Mouse (Mus musculus): Measurements from ENCODE around the gene Rps15a.

The Rps15a gene

DNA sequence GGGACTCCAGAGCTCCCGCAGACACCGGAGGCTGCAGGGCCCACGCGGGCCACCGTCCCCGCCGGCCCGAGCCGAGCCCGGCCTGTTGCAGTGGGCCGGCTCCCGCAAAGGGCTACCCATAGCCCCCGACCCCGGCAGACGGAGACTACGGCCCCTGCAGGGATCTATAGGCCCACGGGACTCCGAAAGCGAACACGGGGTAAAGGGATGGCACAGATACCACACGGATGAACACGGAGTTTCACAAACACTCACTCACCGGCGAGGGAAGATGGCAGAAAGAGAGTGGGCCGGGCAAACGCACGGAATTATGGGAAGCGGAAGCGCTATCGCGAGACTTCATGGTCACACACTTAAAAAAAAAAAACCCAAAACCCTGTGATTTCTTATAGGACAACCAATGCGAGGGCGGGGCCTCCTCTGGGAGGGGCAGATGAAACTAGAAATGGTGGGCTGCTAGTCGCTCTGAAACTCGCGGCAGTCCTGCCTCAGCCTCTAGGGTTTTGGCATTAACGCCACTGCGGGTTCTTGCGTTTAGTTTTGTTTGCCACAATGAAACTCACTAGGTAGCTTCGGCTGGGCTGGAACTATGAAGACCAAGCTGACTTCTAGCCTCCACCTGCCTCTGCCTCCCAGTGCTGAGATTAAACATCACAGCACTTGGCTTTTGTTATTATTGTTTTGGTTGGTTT is at the start of gene Rps15a:
Gene Rps15a, minus strand, starts transcription at position 312 of the 692 bp plus-strand sequence.
- in situ Hi-C loops (cut with MboI; ENCODE audit: unreplicated experiment in 2 of 2), result loop anchor here (10.0 to 25.0 kb wide), 3 partner anchors 1371 to 1604 kb away; partner anchors contain the start of genes Nucb2 (in 1 of the 2) and Umod (in 1 of the 2)

DNA sequence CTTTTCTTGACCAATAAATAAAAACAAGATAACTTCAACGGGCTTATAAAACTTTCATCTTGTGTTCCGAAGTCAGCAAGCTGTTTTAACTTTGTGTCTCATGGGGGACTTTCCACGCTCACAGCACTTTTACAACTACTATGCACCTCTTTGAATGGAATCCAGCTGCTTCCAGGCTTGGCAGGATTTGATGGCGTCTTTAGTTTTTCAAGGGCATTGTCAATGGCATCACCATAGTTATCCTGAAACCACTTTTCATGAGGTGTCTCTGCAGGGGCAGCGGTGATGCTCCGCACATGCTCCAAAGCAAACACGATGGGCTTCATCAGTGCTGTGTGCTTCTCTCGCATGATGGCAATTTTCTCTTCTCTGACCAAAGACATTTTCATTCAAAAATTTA is 47.0 kb upstream of the Rps15a start:
- in situ Hi-C loops (cut with MboI; ENCODE audit: unreplicated experiment in 2 of 2), result no loop called here

DNA sequence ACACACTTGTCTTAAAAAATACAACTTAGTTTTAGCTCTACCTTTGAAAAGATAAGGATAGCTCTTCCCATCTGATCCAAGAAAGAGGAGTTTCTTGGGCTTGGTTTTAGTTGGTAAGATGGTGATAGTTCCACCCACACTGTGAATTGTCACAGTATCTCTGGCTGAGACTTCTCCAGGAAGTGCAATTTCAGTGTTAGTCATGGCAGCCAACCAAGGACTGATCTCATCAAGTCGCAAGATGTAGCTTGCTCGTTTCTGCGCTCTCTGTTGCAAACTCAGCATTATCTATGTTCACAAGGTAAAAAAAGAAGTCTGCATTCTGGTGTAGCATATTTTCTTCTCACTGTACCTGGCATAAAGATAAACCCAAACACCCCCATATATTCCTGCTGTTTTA is 44.1 kb upstream of the Rps15a start:
- in situ Hi-C loops (cut with MboI; ENCODE audit: unreplicated experiment in 2 of 2), result no loop called here

DNA sequence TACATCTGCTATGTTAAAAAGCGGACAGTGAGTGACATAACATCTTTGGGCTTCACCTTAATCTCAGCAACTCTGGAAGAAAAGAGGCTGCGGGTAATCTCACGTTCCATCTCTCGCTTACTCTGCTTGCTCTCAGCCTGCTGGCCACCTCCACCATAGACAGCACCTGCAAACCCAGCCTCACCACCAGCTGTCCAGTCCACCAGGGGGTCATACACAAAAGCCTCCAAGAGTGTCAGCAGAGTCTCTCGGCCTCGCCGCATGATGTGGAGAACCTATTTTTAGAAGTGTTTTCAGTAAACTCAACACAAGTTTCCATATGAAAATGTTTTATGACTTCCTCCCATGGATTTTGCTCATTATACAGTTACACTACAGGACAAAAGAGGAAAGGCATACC is 40.5 kb upstream of the Rps15a start:
- in situ Hi-C loops (cut with MboI; ENCODE audit: unreplicated experiment in 2 of 2), result loop anchor here in 1 of 2 experiments (10.0 kb wide), 1 partner anchor 138 kb away; no protein-coding TSS in a partner anchor

DNA sequence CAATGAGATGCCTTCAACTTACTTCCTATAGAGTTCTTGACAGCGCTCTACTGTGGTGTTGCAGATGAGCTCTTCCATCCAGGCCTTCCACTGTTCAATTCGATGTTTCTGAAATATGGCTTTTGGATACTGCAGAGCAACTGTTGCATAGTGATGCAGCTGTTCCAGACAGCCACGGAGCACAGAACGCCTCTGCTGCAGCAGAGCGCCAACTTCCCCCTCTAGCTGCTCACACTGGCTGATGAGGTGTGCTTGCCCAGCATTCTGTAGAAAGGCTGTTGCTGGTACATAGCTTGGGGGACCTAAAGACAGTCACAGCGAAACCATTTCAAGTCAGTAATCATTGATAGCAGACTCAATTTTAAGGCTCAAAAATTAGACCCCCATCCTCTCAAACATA is 38.2 kb upstream of the Rps15a start:
- in situ Hi-C loops (cut with MboI; ENCODE audit: unreplicated experiment in 2 of 2), result loop anchor here in 1 of 2 experiments (10.0 kb wide), 1 partner anchor 141 kb away; no protein-coding TSS in a partner anchor

DNA sequence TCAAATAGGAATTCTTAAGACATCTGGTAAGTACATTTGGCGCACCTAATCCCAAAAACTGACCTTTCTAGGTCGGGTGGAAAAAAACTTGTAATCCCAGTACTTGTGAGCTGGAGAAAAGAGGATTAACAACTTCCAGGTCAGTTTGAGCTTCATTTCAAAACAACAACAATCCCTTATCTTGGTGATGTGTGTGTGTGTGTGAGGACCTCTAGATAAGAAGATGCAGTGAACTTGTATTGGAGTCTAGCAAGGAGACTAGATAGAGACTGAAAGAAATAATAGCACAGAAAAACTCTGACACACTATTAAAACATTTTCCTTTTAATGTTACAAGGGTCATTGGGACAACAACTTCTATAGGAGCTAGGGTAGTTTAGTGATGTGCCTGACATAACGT is 27.6 kb upstream of the Rps15a start:
- in situ Hi-C loops (cut with MboI; ENCODE audit: unreplicated experiment in 2 of 2), result loop anchor here in 1 of 2 experiments (25.0 kb wide), 1 partner anchor 1781 kb away; no protein-coding TSS in a partner anchor

DNA sequence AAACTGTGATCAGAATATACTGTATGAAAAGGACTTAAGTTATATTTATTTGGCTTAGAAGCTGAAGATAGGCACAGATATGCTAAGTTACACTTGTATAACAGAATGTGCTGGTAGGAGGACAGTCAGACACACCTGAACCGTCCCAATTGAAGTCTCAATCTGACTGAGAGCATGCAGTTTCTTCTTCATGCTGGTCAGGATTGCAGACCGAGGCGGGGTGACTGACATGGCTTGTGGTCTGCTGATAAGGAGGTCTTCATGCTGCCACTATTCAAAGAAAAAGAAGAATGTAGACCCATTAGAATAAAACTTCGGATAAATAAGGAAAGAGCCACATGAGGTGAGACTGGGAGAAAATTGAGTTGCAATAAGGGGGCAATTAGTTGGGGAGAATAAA is 27.1 kb upstream of the Rps15a start:
- in situ Hi-C loops (cut with MboI; ENCODE audit: unreplicated experiment in 2 of 2), result loop anchor here in 1 of 2 experiments (25.0 kb wide), 1 partner anchor 1781 kb away; no protein-coding TSS in a partner anchor

DNA sequence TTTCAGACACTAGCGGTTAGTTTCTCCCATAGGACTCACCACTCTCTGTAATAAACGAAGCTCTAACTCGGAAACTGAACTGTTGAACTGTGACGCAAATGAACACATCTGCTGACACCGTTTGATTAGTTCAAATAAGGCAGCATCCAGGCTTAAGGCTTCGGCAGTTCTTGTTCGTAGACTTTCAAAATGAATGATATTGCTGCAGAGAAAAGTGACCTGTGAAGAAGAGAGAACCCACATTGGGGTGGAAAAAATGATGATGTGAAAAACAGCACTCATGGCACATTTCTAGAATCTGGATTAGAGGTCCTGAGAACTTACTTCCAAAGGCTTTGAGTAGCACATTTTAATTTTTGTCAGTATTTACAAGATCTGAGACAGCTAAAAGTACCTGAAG is 25.3 kb upstream of the Rps15a start:
- in situ Hi-C loops (cut with MboI; ENCODE audit: unreplicated experiment in 2 of 2), result loop anchor here in 1 of 2 experiments (25.0 kb wide), 1 partner anchor 1779 kb away; no protein-coding TSS in a partner anchor

DNA sequence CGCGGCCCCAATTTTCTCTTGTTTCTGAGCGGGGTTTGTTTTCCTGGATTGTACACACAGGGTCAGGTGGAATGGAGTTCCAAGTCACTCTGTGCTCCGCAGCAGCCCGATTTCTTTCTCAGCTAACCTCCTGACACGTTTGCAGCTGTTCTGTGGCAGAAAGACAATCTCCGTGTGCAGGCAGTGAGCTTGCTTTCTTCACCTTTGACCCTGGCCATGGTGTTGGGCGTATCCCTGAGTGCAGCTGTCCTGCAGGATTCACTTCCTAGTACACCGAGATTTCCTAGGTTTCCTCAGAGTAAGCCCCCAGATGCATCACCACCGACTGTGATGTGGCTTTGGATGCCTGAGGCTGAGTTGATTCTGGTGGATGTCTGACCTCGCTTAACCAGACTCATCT is 19.1 kb upstream of the Rps15a start:
- in situ Hi-C loops (cut with MboI; ENCODE audit: unreplicated experiment in 2 of 2), result loop anchor here in 1 of 2 experiments (25.0 kb wide), 1 partner anchor 1773 kb away; no protein-coding TSS in a partner anchor

DNA sequence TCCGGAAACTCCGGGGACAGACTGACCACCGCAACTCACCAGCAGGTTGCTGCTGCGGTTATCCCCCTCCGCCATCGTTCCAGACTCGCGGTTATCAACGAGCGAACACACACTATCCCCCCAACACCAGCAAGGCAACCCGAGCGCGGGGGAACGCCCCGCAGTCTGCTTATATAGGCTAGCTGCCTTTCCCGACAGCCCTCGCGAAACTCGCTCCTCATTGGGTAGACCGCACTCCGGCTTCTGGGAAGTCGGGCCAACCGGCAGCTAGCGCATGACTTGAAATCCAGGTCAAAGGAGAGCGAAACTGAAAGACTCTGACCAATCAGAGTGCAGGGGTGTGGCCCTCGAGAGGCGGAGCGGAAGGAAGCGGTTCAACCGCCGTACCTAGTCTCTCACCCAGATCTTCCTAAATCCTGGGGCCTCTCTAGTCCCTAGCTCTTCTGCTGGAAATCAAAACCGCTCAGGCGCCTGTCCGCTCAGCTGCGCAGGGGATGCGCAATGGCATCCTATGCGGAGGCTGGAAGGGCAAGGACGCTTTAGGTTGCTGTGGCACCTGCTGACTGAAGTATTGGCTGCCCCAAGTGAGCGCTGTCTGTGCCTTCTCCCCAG is 13.5 kb upstream of the Rps15a start, which contains the start of gene Arl6ip1:
Gene Arl6ip1, minus strand, starts transcription at position 233 of the 612 bp plus-strand sequence.
- in situ Hi-C loops (cut with MboI; ENCODE audit: unreplicated experiment in 2 of 2), result loop anchor here in 1 of 2 experiments (10.0 to 25.0 kb wide), 4 partner anchors 465 to 1767 kb away; partner anchors contain the start of gene Tmc5

DNA sequence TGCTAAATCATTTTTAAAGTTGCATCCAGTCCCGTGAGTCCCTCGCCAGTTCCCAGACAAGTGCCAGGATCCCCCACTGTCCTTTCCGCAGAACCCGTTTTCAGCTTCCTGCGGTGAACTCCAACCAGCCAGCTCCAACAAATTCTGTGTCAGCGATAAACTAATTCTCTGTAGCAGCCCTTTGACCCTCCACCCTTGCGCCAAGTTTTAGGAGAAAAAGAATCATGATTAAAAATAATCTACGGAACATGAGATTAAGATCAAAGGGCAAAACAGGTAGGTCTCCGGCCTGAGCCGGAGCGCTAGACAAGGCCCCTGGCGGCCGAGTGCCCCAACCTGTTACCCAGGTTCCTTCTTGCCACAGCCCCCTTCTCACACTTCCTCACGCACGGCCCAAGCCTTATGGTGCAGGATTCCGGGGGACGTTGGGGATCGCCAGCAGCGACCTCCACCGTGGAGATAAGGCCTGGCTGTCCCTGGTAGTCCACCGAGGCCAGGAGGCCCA is 13.0 kb upstream of the Rps15a start:
- in situ Hi-C loops (cut with MboI; ENCODE audit: unreplicated experiment in 2 of 2), result loop anchor here in 1 of 2 experiments (10.0 to 25.0 kb wide), 4 partner anchors 466 to 1767 kb away; partner anchors contain the start of gene Tmc5

DNA sequence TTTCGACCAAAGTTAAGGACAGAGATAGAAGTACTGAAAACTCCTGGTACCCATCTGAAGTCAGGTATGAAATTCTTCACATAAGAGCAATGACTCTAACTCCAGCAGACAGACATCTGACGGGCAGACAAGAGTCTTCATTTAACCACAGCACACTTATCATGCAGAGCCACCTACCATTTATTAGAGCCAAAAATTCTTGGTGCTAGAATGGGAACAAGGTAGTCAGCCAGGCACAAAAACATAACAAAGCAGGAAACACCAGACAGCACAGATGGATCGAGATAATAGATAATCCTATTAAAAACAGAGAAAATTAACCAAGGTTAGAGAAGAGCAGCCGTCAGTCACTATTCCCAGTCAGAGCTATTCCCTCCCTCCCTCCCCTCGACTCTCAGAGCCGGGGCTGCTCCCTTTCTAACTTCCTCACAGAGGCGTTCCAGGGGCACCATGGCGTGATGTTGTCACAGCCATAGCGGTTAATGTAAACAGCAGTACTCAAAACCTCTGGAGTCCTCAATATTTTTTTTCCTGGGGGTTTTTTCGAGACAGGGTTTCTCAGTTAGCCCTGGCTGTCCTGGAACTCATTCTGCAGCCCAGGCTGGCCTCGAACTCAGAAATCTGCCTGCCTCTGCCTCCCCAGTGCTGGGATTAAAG is 10.4 kb upstream of the Rps15a start:
- in situ Hi-C loops (cut with MboI; ENCODE audit: unreplicated experiment in 2 of 2), result loop anchor here in 1 of 2 experiments (10.0 to 25.0 kb wide), 4 partner anchors 468 to 1764 kb away; partner anchors contain the start of gene Tmc5

DNA sequence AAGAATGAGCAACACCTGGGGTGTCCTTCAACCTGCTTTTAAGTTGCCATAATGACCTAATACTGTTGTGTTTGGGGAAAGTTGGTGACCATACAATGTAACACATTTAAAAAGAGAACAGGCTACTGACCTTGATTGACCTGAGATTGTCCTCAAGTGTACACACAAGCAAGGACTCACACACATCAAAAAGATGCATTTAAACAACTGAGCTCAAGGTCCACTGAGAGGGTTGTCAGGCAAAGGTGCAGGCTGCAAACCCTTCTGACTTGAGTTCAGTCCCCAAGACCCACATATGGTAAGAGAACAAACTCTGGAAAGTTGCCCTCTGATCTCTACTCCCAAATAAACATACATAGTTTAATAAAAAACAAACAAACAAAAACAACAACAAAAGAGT is 9.7 kb upstream of the Rps15a start:
- in situ Hi-C loops (cut with MboI; ENCODE audit: unreplicated experiment in 2 of 2), result loop anchor here in 1 of 2 experiments (10.0 to 25.0 kb wide), 4 partner anchors 469 to 1763 kb away; partner anchors contain the start of gene Tmc5

DNA sequence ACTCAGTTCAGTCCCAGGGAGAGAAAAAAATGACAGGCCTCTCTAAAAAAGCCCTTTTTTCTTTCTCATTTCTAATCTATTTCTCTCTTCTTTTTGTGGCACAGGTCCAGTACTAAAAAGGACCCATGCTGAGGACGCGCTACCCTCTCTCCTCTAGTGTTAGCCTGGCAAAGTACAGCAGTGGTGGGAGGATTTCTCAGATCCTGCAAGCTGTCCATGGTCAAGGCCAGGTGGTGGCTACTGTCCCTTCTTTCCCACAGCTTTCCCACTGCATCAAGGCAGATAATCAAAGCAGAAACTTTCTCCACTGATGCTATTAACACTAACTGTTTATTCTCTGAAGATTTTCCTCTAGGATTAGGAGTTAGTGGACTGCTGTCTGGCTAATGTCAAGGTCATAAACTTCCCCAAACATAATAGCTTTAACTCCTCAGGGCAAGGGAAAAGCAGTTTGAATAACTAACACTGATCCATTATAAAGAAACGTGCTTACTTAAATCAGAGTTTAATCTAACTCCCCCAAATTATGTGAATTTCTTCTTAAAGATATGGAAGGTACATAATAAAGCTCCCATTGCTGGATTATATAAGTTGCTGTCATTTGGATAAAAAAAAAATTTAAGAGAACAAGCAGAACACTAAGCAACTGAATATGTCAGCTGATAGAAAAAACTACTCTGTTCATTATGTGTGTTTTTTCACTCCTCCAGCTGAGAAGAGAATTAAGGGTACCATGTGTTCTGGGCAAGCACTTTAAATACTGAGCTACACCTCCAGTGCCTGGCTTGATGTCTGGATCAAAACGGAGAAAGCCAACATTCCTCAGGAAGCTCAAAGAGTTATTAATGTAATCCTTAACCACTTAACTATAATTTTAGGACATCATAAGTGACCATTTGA is 7.8 kb upstream of the Rps15a start:
- in situ Hi-C loops (cut with MboI; ENCODE audit: unreplicated experiment in 2 of 2), result loop anchor here (10.0 to 25.0 kb wide), 5 partner anchors 471 to 1611 kb away; partner anchors contain the start of genes Nucb2 (in 1 of the 2), Tmc5 (in 1 of the 2) and Umod (in 1 of the 2)

DNA sequence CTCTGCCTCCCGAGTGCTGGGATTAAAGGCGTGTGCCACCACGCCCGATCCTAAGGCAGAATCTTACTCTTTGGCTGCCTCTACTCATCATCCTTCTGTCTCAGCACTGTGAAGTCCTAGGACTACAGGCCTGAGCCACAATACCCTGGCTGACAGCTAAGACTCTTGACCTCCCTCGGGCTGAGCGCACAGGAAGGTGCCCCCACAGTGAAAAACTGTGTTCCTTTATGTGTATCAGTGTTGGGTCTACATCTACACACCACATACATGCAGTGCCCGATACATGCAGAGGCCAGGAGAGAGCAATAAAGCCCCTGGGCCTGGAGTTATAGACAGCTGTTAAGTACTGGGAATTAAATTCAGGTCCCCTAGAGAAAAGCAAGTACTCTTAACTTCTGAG is 6.2 kb upstream of the Rps15a start:
- in situ Hi-C loops (cut with MboI; ENCODE audit: unreplicated experiment in 2 of 2), result loop anchor here (10.0 to 25.0 kb wide), 5 partner anchors 473 to 1610 kb away; partner anchors contain the start of genes Nucb2 (in 1 of the 2), Tmc5 (in 1 of the 2) and Umod (in 1 of the 2)

DNA sequence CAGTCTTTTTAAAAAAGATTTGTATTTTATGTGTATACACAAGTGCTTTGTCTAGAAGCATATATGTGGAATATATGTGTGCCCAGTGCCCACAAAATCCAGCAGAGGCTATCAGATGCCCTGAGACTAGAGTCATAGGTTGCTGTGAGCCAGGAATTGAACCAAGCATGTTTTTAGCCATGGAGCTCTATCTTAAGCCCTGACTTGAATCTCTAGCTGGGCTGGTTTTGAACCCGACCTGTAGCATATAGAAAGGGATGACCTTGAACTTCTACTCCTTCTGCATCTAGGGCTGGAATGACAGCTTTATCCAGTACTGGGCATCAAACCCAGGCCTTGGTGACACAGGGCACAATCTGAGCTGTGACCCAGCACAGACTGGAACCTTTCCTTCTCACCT is 4.7 kb upstream of the Rps15a start:
- in situ Hi-C loops (cut with MboI; ENCODE audit: unreplicated experiment in 2 of 2), result loop anchor here (10.0 to 25.0 kb wide), 5 partner anchors 474 to 1608 kb away; partner anchors contain the start of genes Nucb2 (in 1 of the 2), Tmc5 (in 1 of the 2) and Umod (in 1 of the 2)

DNA sequence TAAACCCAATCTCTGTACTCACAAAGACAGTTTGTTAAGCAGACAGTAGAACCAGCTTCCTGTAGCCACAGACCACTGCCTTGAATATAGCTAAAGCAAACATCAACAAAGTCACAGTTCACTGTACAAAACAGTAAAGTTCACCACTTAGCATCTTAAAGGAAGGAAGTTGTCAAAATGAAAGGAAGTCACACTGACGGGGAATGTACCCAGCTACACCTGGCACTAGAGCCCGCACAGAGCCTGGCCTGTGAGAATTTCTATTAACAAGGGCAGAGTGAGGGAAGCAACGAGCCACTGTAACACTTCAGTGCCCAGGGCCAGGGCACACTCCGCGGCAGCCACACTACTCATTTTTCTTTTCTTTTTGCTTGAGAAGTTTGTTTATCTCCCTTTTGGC is 4.0 kb upstream of the Rps15a start:
- in situ Hi-C loops (cut with MboI; ENCODE audit: unreplicated experiment in 2 of 2), result loop anchor here (10.0 to 25.0 kb wide), 6 partner anchors 475 to 1608 kb away; partner anchors contain the start of genes Nucb2 (in 1 of the 2), Tmc5 (in 1 of the 2) and Umod (in 1 of the 2)

DNA sequence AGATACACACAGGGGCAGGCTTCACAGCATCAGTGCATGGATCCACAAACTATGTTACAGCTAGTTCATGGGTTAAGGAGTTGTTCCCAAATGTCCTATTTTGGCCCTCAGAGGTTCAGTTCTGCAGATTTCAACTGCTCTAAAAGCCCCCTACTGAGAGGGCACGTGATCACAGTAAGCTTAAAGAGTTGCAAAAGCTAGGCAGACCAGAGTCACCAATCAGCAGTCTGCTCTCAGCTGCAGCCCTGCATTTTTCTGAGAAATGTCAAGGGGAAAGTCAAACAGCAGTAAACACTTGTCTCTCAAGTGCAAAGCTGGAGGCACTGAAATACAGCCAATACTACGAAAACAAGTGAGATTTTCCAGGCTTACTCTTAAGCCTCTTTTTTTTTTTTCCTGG is 3.2 kb upstream of the Rps15a start:
- in situ Hi-C loops (cut with MboI; ENCODE audit: unreplicated experiment in 2 of 2), result loop anchor here (10.0 to 25.0 kb wide), 3 partner anchors 1368 to 1607 kb away; partner anchors contain the start of genes Nucb2 (in 1 of the 2) and Umod (in 1 of the 2)
